In genomic region chr14:34401135-34401534, GRCm38 (mm10) we compare ENCODE assay signal across 9 mouse cellular contexts. TPM values are rescaled to one million over a fixed set of nuclear protein-coding genes. Genes with fewer than 3 reads are reported as not detected.
DNase-seq lines count a peak whose midpoint lies in the region; ATAC-seq and TF ChIP-seq lines count a peak whose summit lies in the region.
"Had no signal": no experiment of that assay in that cellular context is flagged by ENCODE, and none has a peak within 500 bp of the region (broad histone marks: within the 10 kb centered on the region; RNA-seq: fewer than 3 reads in every experiment).

No protein-coding gene starts in this region.

- no peaks in the 10 kb centered on the region for H3K27me3 ChIP-seq in intestine, postnatal 0 days (replicated peaks; ENCODE audit: control insufficient read depth, insufficient read depth, low read length)
- no peaks in the 10 kb centered on the region for H3K27me3 ChIP-seq in intestine, embryonic 15.5 days (replicated peaks)
- H3K27me3 ChIP-seq in stomach, postnatal 0 days (ENCODE audit: control insufficient read depth, insufficient read depth, low read length): no peaks in the 10 kb centered on the region

- WGBS in intestine, postnatal 0 days: 59% methylated on average over 6 of the region's 6 CpGs
- 55% methylated on average over 6 of the region's 6 CpGs for WGBS in intestine, embryonic 15.5 days
- 55% methylated on average over 6 of the region's 6 CpGs for WGBS in stomach, postnatal 0 days

- no peaks in the 10 kb centered on the region for H3K9me3 ChIP-seq in intestine, postnatal 0 days (ENCODE audit: control insufficient read depth)
- no peaks in the 10 kb centered on the region for H3K9me3 ChIP-seq in intestine, embryonic 15.5 days
- H3K9me3 ChIP-seq in stomach, postnatal 0 days (ENCODE audit: control insufficient read depth, low read length): no peaks in the 10 kb centered on the region

- peaks cover 19% of the 10 kb centered on the region for H3K36me3 ChIP-seq in intestine, postnatal 0 days (ENCODE audit: control insufficient read depth, insufficient read depth)
- 0 out of 2 replicates have a peak, but pooled peaks cover 11% of the 10 kb centered on the region for H3K36me3 ChIP-seq in intestine, embryonic 15.5 days
- peaks cover 4% of the 10 kb centered on the region; the same call in 1 of the 2 replicates for H3K36me3 ChIP-seq in stomach, postnatal 0 days (ENCODE audit: control insufficient read depth, insufficient read depth, low read length)

- no peak overlapping the region for H3K4me2 ChIP-seq in intestine, postnatal 0 days (replicated peaks; ENCODE audit: low read depth)
- no peak overlapping the region for H3K4me2 ChIP-seq in intestine, embryonic 15.5 days (replicated peaks)
- no peak overlapping the region for H3K4me2 ChIP-seq in stomach, postnatal 0 days (replicated peaks; ENCODE audit: low read depth)

- peak; percentile 99 for TF ChIP-seq CTCF in intestine, postnatal 0 days (IDR thresholded peaks at IDR 0.05; ENCODE audit: low read depth)
- TF ChIP-seq CTCF in stomach, postnatal 0 days (IDR thresholded peaks at IDR 0.05; ENCODE audit: low read depth): peak; percentile 99

- H3K4me1 ChIP-seq in intestine, postnatal 0 days (replicated peaks; ENCODE audit: control insufficient read depth, insufficient read depth, low read length): no peaks in the 10 kb centered on the region
- H3K4me1 ChIP-seq in intestine, embryonic 15.5 days (replicated peaks): no peaks in the 10 kb centered on the region
- no peaks in the 10 kb centered on the region for H3K4me1 ChIP-seq in stomach, postnatal 0 days (replicated peaks; ENCODE audit: control insufficient read depth, insufficient read depth)

- no peak overlapping the region for H3K9ac ChIP-seq in intestine, postnatal 0 days (ENCODE audit: low read depth, low read length)
- H3K9ac ChIP-seq in intestine, embryonic 15.5 days: no peak overlapping the region
- H3K9ac ChIP-seq in stomach, postnatal 0 days (ENCODE audit: low read length): no peak overlapping the region

- no peak overlapping the region for H3K27ac ChIP-seq in intestine, postnatal 0 days (ENCODE audit: low read depth, low read length)
- no peak overlapping the region for H3K27ac ChIP-seq in intestine, embryonic 15.5 days
- H3K27ac ChIP-seq in stomach, postnatal 0 days (replicated peaks): no peak overlapping the region

- H3K4me3 ChIP-seq in intestine, postnatal 0 days (ENCODE audit: low read depth, low read length): no peak overlapping the region
- H3K4me3 ChIP-seq in intestine, embryonic 15.5 days (replicated peaks): no peak overlapping the region
- no peak overlapping the region for H3K4me3 ChIP-seq in stomach, postnatal 0 days (ENCODE audit: low read depth, low read length)

- intact Hi-C loops in heart, postnatal 36 days (cut with DNase I): loop anchor here (1.0 to 10.0 kb wide), 4 partner anchors 29 to 354 kb away; no protein-coding TSS in a partner anchor

- TF ChIP-seq EP300 in stomach, postnatal 0 days (optimal IDR thresholded peaks at IDR 0.05): no peak

- no peak; the same call in 1 of the 2 replicates for ATAC-seq in intestine, postnatal 0 days
- no peak; the same call in 1 of the 2 replicates for ATAC-seq in intestine, embryonic 15.5 days
- ATAC-seq in stomach, postnatal 0 days (ENCODE audit: low FRiP score, low TSS enrichment): peak; percentile 62; the same call in 1 of the 2 replicates

- peak; percentile 89 for DNase-seq in adrenal gland, postnatal 10 days
- peak; percentile 69 for DNase-seq in embryo, embryonic 11 days
- peak; percentile 84 to 87 for DNase-seq in heart, postnatal 36 days
- peak; percentile 23 to 52 for DNase-seq in left cerebral cortex, adult 8-10 months (ENCODE audit: low spot score in 2 of 2)
- peak; percentile 87 for DNase-seq in naive thymus-derived CD4-positive, alpha-beta T cell, adult 2 months (ENCODE audit: low read depth)
- peak; percentile 85 for DNase-seq in stomach, postnatal 0 days (ENCODE audit: low spot score)

RNA-seq across cellular contexts. Expression of gene Mmrn2, which starts 25.9 kb away (rescaled TPM):
- 5.6 and 5.7 TPM in 2 replicates for polyA plus RNA-seq in intestine, postnatal 0 days (2015; fragmentation: Nextera tagmentation; extraction: Ambion mirVana)
- 7.9 and 9.0 TPM in 2 replicates for polyA plus RNA-seq in intestine, embryonic 15.5 days (2015; fragmentation: Nextera tagmentation; extraction: Ambion mirVana)
- total RNA-seq in adrenal gland, postnatal 10 days (2021): 10 to 100 TPM; 25.2 to 34.6 TPM
- total RNA-seq in heart, postnatal 36 days (2021): 10 to 100 TPM; 33.7 to 44.0 TPM
- 1 to 10 TPM; 4.9 to 7.3 (median 5.8) TPM for total RNA-seq in left cerebral cortex, adult 8-10 months (2022)
- 4.1 TPM in 2 replicates for polyA plus RNA-seq in stomach, postnatal 0 days (2015; fragmentation: Nextera tagmentation; extraction: Ambion mirVana)

RNA-seq across cellular contexts. Expression of gene Sncg, which starts 26.5 kb away (rescaled TPM):
- polyA plus RNA-seq in intestine, postnatal 0 days (2015; fragmentation: Nextera tagmentation; extraction: Ambion mirVana): 28.9 and 29.3 TPM in 2 replicates
- 37.4 and 38.2 TPM in 2 replicates for polyA plus RNA-seq in intestine, embryonic 15.5 days (2015; fragmentation: Nextera tagmentation; extraction: Ambion mirVana)
- 10 to 100 TPM; 44.7 to 50.3 TPM for total RNA-seq in adrenal gland, postnatal 10 days (2021)
- total RNA-seq in heart, postnatal 36 days (2021): 1 to 10 TPM; 5.6 to 7.5 TPM
- total RNA-seq in left cerebral cortex, adult 8-10 months (2022): 1 to 10 TPM; 5.4 to 7.2 (median 6.0) TPM
- polyA plus RNA-seq in stomach, postnatal 0 days (2015; fragmentation: Nextera tagmentation; extraction: Ambion mirVana): 29.0 and 29.7 TPM in 2 replicates

RNA-seq across cellular contexts. Expression of gene Fam25c, which starts 45.9 kb away (rescaled TPM):
- polyA plus RNA-seq in intestine, postnatal 0 days (2015; fragmentation: Nextera tagmentation; extraction: Ambion mirVana): not detected in 2 replicates
- polyA plus RNA-seq in intestine, embryonic 15.5 days (2015; fragmentation: Nextera tagmentation; extraction: Ambion mirVana): not detected in 2 replicates
- total RNA-seq in adrenal gland, postnatal 10 days (2021): 1 to 10 TPM; 2.3 to 4.2 TPM
- not detected for total RNA-seq in heart, postnatal 36 days (2021)
- 1 to 10 TPM in 1 of 4 experiments, not detected in 3; 1.3 TPM for total RNA-seq in left cerebral cortex, adult 8-10 months (2022)
- polyA plus RNA-seq in stomach, postnatal 0 days (2015; fragmentation: Nextera tagmentation; extraction: Ambion mirVana): 793 and 847 TPM in 2 replicates
- polyA plus RNA-seq: neural tube, embryonic 14.5 days had no signal

Comparison
In these comparisons a context has a peak if more than half of its experiments do, and no peak if none do; other contexts are left out.
1. DNase-seq: peak in every context shown above with its lines; median percentile 89 in adrenal gland, postnatal 10 days; 87 in naive thymus-derived CD4-positive, alpha-beta T cell, adult 2 months; 86 in heart, postnatal 36 days; 85 in stomach, postnatal 0 days; 69 in embryo, embryonic 11 days; 38 in left cerebral cortex, adult 8-10 months.
2. RNA of gene Sncg, which starts 26.5 kb away (total RNA-seq): 44.7 to 50.3 TPM in adrenal gland, postnatal 10 days; 5.6 to 7.5 TPM in heart, postnatal 36 days and 5.4 to 7.2 TPM in left cerebral cortex, adult 8-10 months; every median in the first group is over 4 times any median in the second.